Mouse (Mus musculus): ENCODE data around the gene Abcg8. TPM values are rescaled to one million over a fixed set of nuclear protein-coding genes. Genes with fewer than 3 reads are reported as not detected.

Abcg8 gene
- polyA plus RNA-seq, 1 experiment from 2014 or later: 0.58 TPM

- no peak for ATAC-seq (ENCODE audit: low read depth)
- H3K27ac ChIP-seq (ENCODE audit: low read length): no peak overlapping the region
- peaks cover 20% of the 10 kb centered on the region; the same call in 1 of the 2 replicates for H3K36me3 ChIP-seq (ENCODE audit: control insufficient read depth, insufficient read depth)
These were observed 33.3 kb downstream of the Abcg8 start for GRCm38 (mm10) chr17:84709403-84709851.

GRCm38 (mm10) chr17:84713563-84714164 is 37.6 kb downstream of the Abcg8 start:
- Histone ChIP-seq H3K4me3 (ENCODE audit: low read depth, low read length) (no peak overlapping the region), H3K4me1 (ENCODE audit: control insufficient read depth, low read depth, low read length) (no peaks in the 10 kb centered on the region; the same call in 1 of the 2 replicates), H3K36me3 (ENCODE audit: control insufficient read depth, insufficient read depth) (peaks cover 12% of the 10 kb centered on the region; the same call in 1 of the 2 replicates), H3K27ac (ENCODE audit: low read length) (no peak overlapping the region), H3K27me3 (ENCODE audit: control insufficient read depth, insufficient read depth, low read depth, low read length) (no peaks in the 10 kb centered on the region), H3K9me3 (replicated peaks; ENCODE audit: control insufficient read depth, low read length) (no peaks in the 10 kb centered on the region), H3K9ac (ENCODE audit: low read depth, low read length) (no peak overlapping the region), H3K4me2 (ENCODE audit: low read depth, low read length) (no peak overlapping the region)
- no peak for ATAC-seq (ENCODE audit: low read depth)
- WGBS (ENCODE audit: insufficient replicate concordance): 85% methylated on average over 18 of the region's 18 CpGs

More at GRCm38 (mm10) chr17:84709403-84709851, 33.3 kb downstream of the Abcg8 start:
- Histone ChIP-seq H3K4me2 (ENCODE audit: low read depth, low read length) (no peak overlapping the region; the same call in 1 of the 2 replicates), H3K9ac (ENCODE audit: low read depth, low read length) (no peak overlapping the region), H3K4me1 (ENCODE audit: control insufficient read depth, low read depth, low read length) (no peaks in the 10 kb centered on the region), H3K27me3 (ENCODE audit: control insufficient read depth, insufficient read depth, low read depth, low read length) (no peaks in the 10 kb centered on the region), H3K9me3 (replicated peaks; ENCODE audit: control insufficient read depth, low read length) (no peaks in the 10 kb centered on the region), H3K4me3 (ENCODE audit: low read depth, low read length) (no peak overlapping the region)
- WGBS (ENCODE audit: insufficient replicate concordance): 76% methylated on average over 17 of the region's 17 CpGs

GRCm38 (mm10) chr17:84714930-84715329 is 38.8 kb downstream of the Abcg8 start:
- peak; percentile 45; the same call in 1 of the 2 replicates for ATAC-seq (ENCODE audit: low read depth)
- 78% methylated on average over 4 of the region's 4 CpGs for WGBS (ENCODE audit: insufficient replicate concordance)
- H3K36me3 ChIP-seq (ENCODE audit: control insufficient read depth, insufficient read depth): peaks cover 12% of the 10 kb centered on the region; the same call in 1 of the 2 replicates
- H3K27me3 ChIP-seq (ENCODE audit: control insufficient read depth, insufficient read depth, low read depth, low read length): no peaks in the 10 kb centered on the region
- no peaks in the 10 kb centered on the region; the same call in 1 of the 2 replicates for H3K4me1 ChIP-seq (ENCODE audit: control insufficient read depth, low read depth, low read length)
- H3K4me2 ChIP-seq (ENCODE audit: low read depth, low read length): no peak overlapping the region
- no peaks in the 10 kb centered on the region for H3K9me3 ChIP-seq (replicated peaks; ENCODE audit: control insufficient read depth, low read length)
- no peak overlapping the region for H3K4me3 ChIP-seq (ENCODE audit: low read depth, low read length)
- no peak overlapping the region for H3K27ac ChIP-seq (ENCODE audit: low read length)
- no peak overlapping the region for H3K9ac ChIP-seq (ENCODE audit: low read depth, low read length)

- Histone ChIP-seq H3K36me3 (ENCODE audit: control insufficient read depth, insufficient read depth) (peaks cover 8% of the 10 kb centered on the region; the same call in 1 of the 2 replicates), H3K4me1 (ENCODE audit: control insufficient read depth, low read depth, low read length) (no peaks in the 10 kb centered on the region; the same call in 1 of the 2 replicates), H3K9ac (ENCODE audit: low read depth, low read length) (no peak overlapping the region), H3K27me3 (ENCODE audit: control insufficient read depth, insufficient read depth, low read depth, low read length) (no peaks in the 10 kb centered on the region), H3K9me3 (replicated peaks; ENCODE audit: control insufficient read depth, low read length) (no peaks in the 10 kb centered on the region), H3K4me3 (ENCODE audit: low read depth, low read length) (no peak overlapping the region), H3K27ac (ENCODE audit: low read length) (no peak overlapping the region), H3K4me2 (ENCODE audit: low read depth, low read length) (no peak overlapping the region)
- 80% methylated on average over 16 of the region's 16 CpGs for WGBS (ENCODE audit: insufficient replicate concordance)
- no peak for ATAC-seq (ENCODE audit: low read depth)
These were observed 40.3 kb downstream of the Abcg8 start for GRCm38 (mm10) chr17:84716252-84716872.

GRCm38 (mm10) chr17:84717416-84717815 is 41.3 kb downstream of the Abcg8 start:
- Histone ChIP-seq H3K4me1 (ENCODE audit: control insufficient read depth, low read depth, low read length) (no peaks in the 10 kb centered on the region; the same call in 1 of the 2 replicates), H3K4me2 (ENCODE audit: low read depth, low read length) (no peak overlapping the region), H3K4me3 (ENCODE audit: low read depth, low read length) (no peak overlapping the region), H3K27me3 (ENCODE audit: control insufficient read depth, insufficient read depth, low read depth, low read length) (no peaks in the 10 kb centered on the region), H3K9me3 (replicated peaks; ENCODE audit: control insufficient read depth, low read length) (no peaks in the 10 kb centered on the region), H3K27ac (ENCODE audit: low read length) (no peak overlapping the region), H3K9ac (ENCODE audit: low read depth, low read length) (no peak overlapping the region), H3K36me3 (ENCODE audit: control insufficient read depth, insufficient read depth) (peaks cover 7% of the 10 kb centered on the region)
- 74% methylated on average over 5 of the region's 5 CpGs for WGBS (ENCODE audit: insufficient replicate concordance)
- ATAC-seq (ENCODE audit: low read depth): no peak

- ATAC-seq (ENCODE audit: low read depth): no peak
- Histone ChIP-seq H3K27ac (ENCODE audit: low read length) (no peak overlapping the region), H3K4me3 (ENCODE audit: low read depth, low read length) (no peak overlapping the region), H3K4me2 (ENCODE audit: low read depth, low read length) (no peak overlapping the region), H3K9me3 (replicated peaks; ENCODE audit: control insufficient read depth, low read length) (no peaks in the 10 kb centered on the region), H3K36me3 (ENCODE audit: control insufficient read depth, insufficient read depth) (peaks cover 7% of the 10 kb centered on the region), H3K27me3 (ENCODE audit: control insufficient read depth, insufficient read depth, low read depth, low read length) (no peaks in the 10 kb centered on the region), H3K4me1 (ENCODE audit: control insufficient read depth, low read depth, low read length) (no peaks in the 10 kb centered on the region; the same call in 1 of the 2 replicates), H3K9ac (ENCODE audit: low read depth, low read length) (no peak overlapping the region)
- WGBS (ENCODE audit: insufficient replicate concordance): 71% methylated on average over 3 of the region's 3 CpGs
These were observed 43.0 kb downstream of the Abcg8 start for GRCm38 (mm10) chr17:84719105-84719504.

- WGBS (ENCODE audit: insufficient replicate concordance): 84% methylated on average over 9 of the region's 9 CpGs
- Histone ChIP-seq H3K4me2 (ENCODE audit: low read depth, low read length) (no peak overlapping the region), H3K27me3 (ENCODE audit: control insufficient read depth, insufficient read depth, low read depth, low read length) (no peaks in the 10 kb centered on the region), H3K9me3 (replicated peaks; ENCODE audit: control insufficient read depth, low read length) (no peaks in the 10 kb centered on the region), H3K36me3 (ENCODE audit: control insufficient read depth, insufficient read depth) (peaks cover 18% of the 10 kb centered on the region), H3K27ac (ENCODE audit: low read length) (no peak overlapping the region), H3K9ac (ENCODE audit: low read depth, low read length) (no peak overlapping the region), H3K4me1 (ENCODE audit: control insufficient read depth, low read depth, low read length) (peaks cover 14% of the 10 kb centered on the region), H3K4me3 (ENCODE audit: low read depth, low read length) (no peak overlapping the region)
- no peak for ATAC-seq (ENCODE audit: low read depth)
These were observed 47.9 kb downstream of the Abcg8 start for GRCm38 (mm10) chr17:84724028-84724427.

- Histone ChIP-seq H3K27ac (ENCODE audit: low read length) (no peak overlapping the region), H3K27me3 (ENCODE audit: control insufficient read depth, insufficient read depth, low read depth, low read length) (no peaks in the 10 kb centered on the region), H3K4me3 (ENCODE audit: low read depth, low read length) (no peak overlapping the region), H3K36me3 (ENCODE audit: control insufficient read depth, insufficient read depth) (peaks cover 21% of the 10 kb centered on the region), H3K9me3 (replicated peaks; ENCODE audit: control insufficient read depth, low read length) (no peaks in the 10 kb centered on the region), H3K4me2 (ENCODE audit: low read depth, low read length) (no peak overlapping the region), H3K4me1 (ENCODE audit: control insufficient read depth, low read depth, low read length) (peaks cover 20% of the 10 kb centered on the region), H3K9ac (ENCODE audit: low read depth, low read length) (no peak overlapping the region)
- WGBS (ENCODE audit: insufficient replicate concordance): 89% methylated on average over 3 of the region's 3 CpGs
- ATAC-seq (ENCODE audit: low read depth): no peak
These were observed 49.1 kb downstream of the Abcg8 start for GRCm38 (mm10) chr17:84725163-84725562.

All from liver, embryonic 16.5 days (tissue).